Comparison of ENCODE assay signal across 19 mouse cellular contexts in genomic region chr9:61151201-61151600, GRCm38 (mm10).
DNase-seq lines count a peak whose midpoint lies in the region; ATAC-seq lines count a peak whose summit lies in the region.
"Had no signal": no experiment of that assay in that cellular context is flagged by ENCODE, and none has a peak within 500 bp of the region (broad histone marks: within the 10 kb centered on the region; RNA-seq: fewer than 3 reads in every experiment).

No protein-coding gene starts in this region.

- no peak for DNase-seq in lung, postnatal 14 days
- DNase-seq in neural tube, embryonic 11.5 days (ENCODE audit: low spot score): peak; percentile 6
- DNase-seq in neural tube, embryonic 10.5 days (ENCODE audit: extremely low spot score, low spot score): no peak
- peak; percentile 5 for DNase-seq in NIH3T3 (ENCODE audit: low read depth)
- no peak for DNase-seq in left cerebral cortex, postnatal 25 days (ENCODE audit: low spot score in 2 of 2)
- DNase-seq: adrenal gland, adult 8-10 months; adrenal gland, postnatal 36 days; cerebellum, adult 11 months; cerebellum, adult 8-10 months; cerebellum, postnatal 14 days; embryo, embryonic 11 days had no signal

- H3K27me3 ChIP-seq in lung, embryonic 15.5 days: peaks cover 26% of the 10 kb centered on the region
- no peaks in the 10 kb centered on the region for H3K27me3 ChIP-seq in neural tube, embryonic 11.5 days (ENCODE audit: control insufficient read depth, insufficient read depth, low read length)

- H3K9me3 ChIP-seq in lung, embryonic 15.5 days: no peaks in the 10 kb centered on the region
- H3K9me3 ChIP-seq in neural tube, embryonic 11.5 days (ENCODE audit: control insufficient read depth, low read length): no peaks in the 10 kb centered on the region
- H3K9me3 ChIP-seq: embryonic facial prominence, embryonic 15.5 days; forebrain, embryonic 10.5 days; heart, embryonic 12.5 days had no signal

- H3K9ac ChIP-seq in lung, embryonic 15.5 days: no peak overlapping the region
- H3K9ac ChIP-seq in neural tube, embryonic 11.5 days (ENCODE audit: low read length): no peak overlapping the region
- H3K9ac ChIP-seq: embryonic facial prominence, embryonic 15.5 days; heart, embryonic 12.5 days had no signal

- peak overlapping the region; percentile 26 for H3K27ac ChIP-seq in lung, embryonic 15.5 days
- no peak overlapping the region for H3K27ac ChIP-seq in neural tube, embryonic 11.5 days (ENCODE audit: low read depth, low read length)
- H3K27ac ChIP-seq: embryonic facial prominence, embryonic 15.5 days; forebrain, embryonic 10.5 days; gastrocnemius, adult 2 months; hindbrain, postnatal 0 days had no signal

- H3K4me1 ChIP-seq in lung, embryonic 15.5 days: peaks cover 30% of the 10 kb centered on the region
- H3K4me1 ChIP-seq in neural tube, embryonic 11.5 days (ENCODE audit: control insufficient read depth, insufficient read depth, low read length): peaks cover 12% of the 10 kb centered on the region
- H3K4me1 ChIP-seq: embryonic facial prominence, embryonic 15.5 days had no signal

- WGBS in lung, embryonic 15.5 days: 59% methylated on average over 4 of the region's 4 CpGs
- 81% methylated on average over 4 of the region's 4 CpGs for WGBS in neural tube, embryonic 11.5 days

- no peak overlapping the region for H3K4me2 ChIP-seq in lung, embryonic 15.5 days
- H3K4me2 ChIP-seq in neural tube, embryonic 11.5 days (ENCODE audit: low read depth): no peak overlapping the region
- H3K4me2 ChIP-seq: embryonic facial prominence, embryonic 15.5 days; heart, embryonic 12.5 days had no signal

- intact Hi-C loops in left cerebral cortex, postnatal 25 days (cut with DNase I): no loop called here

- no peak overlapping the region for H3K4me3 ChIP-seq in lung, embryonic 15.5 days
- no peak overlapping the region for H3K4me3 ChIP-seq in neural tube, embryonic 11.5 days (ENCODE audit: low read depth, low read length)
- H3K4me3 ChIP-seq: embryonic facial prominence, embryonic 15.5 days; erythroblast, embryonic 14.5 days; forebrain, embryonic 10.5 days; gastrocnemius, adult 2 months; heart, embryonic 12.5 days had no signal

- ATAC-seq in lung, embryonic 15.5 days (ENCODE audit: borderline replicate concordance, extremely low read depth, low FRiP score, low TSS enrichment): no peak
- ATAC-seq in neural tube, embryonic 11.5 days (ENCODE audit: insufficient read depth, low FRiP score, low TSS enrichment): no peak
- ATAC-seq: forebrain, embryonic 14.5 days; hindbrain, postnatal 0 days had no signal

- no peaks in the 10 kb centered on the region for H3K36me3 ChIP-seq in lung, embryonic 15.5 days
- H3K36me3 ChIP-seq in neural tube, embryonic 11.5 days (ENCODE audit: control insufficient read depth, insufficient read depth, low read length): no peaks in the 10 kb centered on the region
- H3K36me3 ChIP-seq: embryonic facial prominence, embryonic 15.5 days; forebrain, embryonic 10.5 days; heart, embryonic 12.5 days had no signal

Comparison
In these comparisons a context has a peak if more than half of its experiments do, and no peak if none do; other contexts are left out.
1. DNase-seq: peak in neural tube, embryonic 11.5 days (single experiment) and NIH3T3 (single experiment); none in lung, postnatal 14 days (single experiment), neural tube, embryonic 10.5 days (single experiment) and left cerebral cortex, postnatal 25 days (0 of 2).